Mouse (Mus musculus): ENCODE measurements around the gene Tma7.
A peak's percentile ranks its signal among the peaks of the same experiment; 100 is the strongest.

The Tma7 gene

DNA sequence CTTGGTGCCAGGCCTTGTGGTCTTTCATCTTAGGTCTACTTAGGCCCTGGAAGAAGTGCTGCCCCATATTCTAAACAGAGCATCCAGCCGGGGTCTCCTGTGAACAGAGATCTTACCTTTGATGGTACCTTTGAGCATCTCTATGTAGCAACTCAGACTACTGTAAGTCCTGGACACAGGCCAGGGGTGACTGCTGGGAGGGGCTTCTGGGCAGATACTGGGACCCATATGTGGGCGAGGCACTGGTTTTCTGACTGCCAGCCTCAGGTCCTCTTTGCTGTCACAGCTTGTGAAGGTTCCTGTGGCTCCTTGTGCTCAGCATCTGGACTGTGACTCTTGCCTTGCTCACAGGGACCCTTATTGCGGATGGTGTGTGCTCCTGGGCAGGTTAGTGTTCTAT is 20.2 kb upstream of the Tma7 start:
- DNase-seq (ENCODE audit: low spot score), result no peak

DNA sequence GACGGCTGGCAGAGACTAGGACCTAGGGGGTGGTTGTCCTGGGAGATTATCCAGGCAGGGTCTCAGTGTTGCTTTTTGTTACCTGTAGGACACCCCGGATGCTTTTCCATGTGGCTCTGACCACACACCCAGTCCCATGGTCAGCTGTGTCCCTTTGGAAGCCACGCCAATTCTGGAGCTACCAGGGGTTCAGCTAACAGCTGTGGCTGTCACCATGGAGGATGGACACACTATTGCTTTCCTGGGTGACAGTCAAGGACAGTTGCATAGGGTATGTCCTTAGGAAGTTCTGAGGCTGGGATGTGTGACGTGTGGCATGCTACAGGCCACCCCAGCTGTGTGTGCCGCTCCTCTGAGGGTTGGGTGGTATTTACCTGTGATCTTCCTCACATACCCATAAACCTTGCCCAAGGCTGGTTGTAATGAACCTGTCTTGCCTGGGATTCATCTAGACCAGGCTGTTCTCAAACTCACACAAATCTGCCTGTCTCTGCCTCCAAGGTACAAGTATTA is 19.6 kb upstream of the Tma7 start:
- no peak for DNase-seq (ENCODE audit: low spot score)

DNA sequence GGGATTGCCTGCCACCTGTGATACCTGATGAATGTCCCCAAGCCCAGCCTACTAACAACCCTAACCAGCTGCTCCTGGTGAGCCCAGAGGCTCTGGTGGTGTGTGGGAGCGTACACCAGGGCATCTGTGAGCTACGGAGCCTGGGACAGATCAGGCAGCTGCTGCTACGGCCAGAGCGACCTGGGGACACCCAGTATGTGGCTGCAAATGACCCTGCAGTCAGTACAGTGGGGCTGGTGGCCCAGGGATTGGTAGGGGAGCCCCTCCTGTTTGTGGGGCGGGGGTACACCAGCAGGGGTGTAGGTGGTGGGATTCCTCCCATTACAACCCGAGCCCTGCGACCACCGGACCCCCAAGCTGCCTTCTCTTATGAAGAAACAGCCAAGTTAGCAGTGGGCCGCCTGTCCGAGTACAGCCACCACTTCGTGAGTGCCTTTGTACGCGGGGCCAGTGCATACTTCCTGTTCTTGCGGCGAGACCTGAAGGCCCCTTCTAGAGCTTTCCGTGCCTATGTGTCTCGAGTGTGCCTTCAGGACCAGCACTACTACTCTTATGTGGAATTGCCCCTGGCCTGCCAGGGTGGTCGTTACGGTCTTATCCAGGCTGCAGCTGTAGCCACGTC is 18.0 kb upstream of the Tma7 start:
- no peak for DNase-seq (ENCODE audit: low spot score)

DNA sequence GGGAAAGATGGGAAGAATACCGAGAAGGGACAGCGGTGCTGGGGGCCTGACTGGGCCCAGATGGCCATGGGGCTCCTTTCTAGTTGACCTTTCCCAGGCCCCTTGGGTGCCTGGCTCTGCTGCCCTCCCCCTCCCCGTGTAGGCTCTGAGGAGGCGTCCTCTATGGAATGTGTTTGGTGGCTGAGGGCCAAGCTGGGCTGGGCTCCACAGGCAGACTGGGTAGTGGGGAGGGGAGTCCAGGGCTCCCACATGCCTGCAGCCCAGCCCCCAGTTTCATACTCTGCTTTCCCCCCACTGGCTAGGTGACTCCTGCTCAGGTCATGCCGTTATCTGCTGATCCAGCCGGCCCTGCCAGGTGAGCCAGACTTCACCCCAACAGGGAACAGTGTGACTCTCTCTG is 16.6 kb upstream of the Tma7 start:
- no peak for DNase-seq (ENCODE audit: low spot score)

DNA sequence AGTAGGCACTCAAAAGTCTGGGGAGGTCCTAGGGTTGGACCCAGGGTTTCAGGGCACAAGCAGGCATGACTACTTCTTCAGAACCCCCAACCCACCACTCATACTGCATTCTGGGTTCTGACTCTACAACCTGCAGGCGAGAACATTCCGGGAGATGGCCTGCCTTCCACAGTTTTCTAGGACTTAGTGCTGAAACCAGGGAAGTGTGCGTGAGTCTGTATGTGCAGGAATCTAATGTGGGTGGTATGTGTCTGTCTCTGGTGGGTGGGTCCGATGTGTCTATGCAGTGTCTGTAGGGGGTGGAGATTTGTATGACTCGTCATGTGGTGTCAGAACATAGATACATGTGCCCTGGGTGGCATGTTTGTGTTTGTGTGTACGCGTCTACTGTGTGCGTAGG is 16.0 kb upstream of the Tma7 start:
- DNase-seq (ENCODE audit: low spot score), result no peak

DNA sequence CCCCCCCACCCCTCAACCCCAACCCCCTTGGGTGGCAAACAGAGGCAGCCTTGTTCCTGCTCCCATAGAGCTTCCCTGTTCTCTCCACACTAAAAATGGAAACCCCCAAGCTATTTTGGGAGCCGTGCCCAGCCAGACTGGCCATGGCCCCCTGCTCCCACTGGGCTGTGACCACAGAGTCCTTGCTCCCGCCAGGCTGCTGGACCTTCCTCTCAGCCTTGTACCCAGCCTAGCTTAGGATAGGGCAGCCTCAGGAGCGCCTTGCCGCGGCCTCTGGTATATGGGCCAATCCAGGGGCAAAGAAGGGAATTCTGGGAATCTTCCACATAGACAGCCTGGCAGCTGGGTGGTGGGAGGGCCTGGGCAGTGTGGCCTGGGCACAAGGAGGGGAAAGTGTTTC is 15.4 kb upstream of the Tma7 start:
- DNase-seq (ENCODE audit: low spot score), result no peak

DNA sequence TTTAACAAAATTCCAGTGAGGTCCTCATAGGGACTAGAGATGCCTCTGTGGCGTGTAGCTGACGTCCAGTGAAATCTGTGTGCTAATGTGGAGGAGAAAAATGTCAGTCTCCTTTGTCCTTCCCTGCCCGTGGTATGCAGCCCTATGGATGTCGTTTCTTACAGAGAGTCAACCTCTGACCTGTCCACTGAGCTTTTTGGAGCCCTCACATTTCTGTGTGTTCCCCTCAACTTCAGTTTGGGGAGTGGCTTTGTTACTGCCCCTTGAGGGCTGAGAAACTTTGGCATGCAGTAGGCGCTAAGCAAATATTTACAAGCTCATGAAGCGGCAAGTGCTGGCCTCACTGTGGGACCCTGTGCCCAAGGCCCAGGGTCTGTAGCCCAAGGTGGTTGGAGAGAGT is 14.9 kb upstream of the Tma7 start:
- DNase-seq (ENCODE audit: low spot score), result no peak

DNA sequence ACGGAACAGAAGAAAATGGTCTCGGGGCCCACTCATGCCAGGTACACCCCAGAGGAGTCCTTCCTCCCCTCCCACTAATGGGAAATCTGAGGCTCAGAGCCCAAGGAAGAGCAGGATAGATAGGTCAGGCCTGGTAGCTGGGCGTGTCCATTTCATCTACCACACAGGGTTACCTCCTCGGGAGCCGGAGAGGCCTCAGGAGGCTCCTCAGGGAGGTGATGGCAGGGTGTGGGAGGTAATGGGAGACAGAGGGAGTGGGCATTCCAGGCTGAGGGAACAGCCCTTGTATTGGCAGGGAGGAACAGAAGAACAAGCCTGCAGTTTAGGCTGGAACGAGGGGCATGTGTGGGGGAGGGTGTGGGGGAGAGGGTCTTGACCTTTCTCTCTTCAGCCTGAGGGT is 14.5 kb upstream of the Tma7 start:
- no peak for DNase-seq (ENCODE audit: low spot score)

DNA sequence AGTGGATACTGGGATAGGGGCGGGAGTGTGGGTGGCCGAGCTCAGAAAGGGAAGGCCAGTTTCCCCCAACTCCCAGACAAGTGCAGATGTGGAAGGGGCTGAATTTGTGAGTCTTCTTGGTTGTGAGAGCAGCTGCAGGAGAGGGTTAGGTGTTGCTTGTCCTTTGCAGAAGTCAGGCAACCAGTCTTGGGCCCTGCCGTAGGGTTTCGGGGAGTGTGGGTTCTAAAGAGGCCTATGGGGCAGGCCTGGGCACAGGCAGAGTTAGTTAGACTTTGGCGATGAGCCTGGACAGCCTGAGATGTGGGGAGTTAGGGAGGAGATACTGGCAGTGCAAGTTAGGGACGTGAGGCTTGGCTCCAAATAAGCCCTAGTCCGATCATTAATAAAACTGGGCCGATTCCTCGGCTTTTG is 13.9 kb upstream of the Tma7 start:
- DNase-seq (ENCODE audit: low spot score), result no peak

DNA sequence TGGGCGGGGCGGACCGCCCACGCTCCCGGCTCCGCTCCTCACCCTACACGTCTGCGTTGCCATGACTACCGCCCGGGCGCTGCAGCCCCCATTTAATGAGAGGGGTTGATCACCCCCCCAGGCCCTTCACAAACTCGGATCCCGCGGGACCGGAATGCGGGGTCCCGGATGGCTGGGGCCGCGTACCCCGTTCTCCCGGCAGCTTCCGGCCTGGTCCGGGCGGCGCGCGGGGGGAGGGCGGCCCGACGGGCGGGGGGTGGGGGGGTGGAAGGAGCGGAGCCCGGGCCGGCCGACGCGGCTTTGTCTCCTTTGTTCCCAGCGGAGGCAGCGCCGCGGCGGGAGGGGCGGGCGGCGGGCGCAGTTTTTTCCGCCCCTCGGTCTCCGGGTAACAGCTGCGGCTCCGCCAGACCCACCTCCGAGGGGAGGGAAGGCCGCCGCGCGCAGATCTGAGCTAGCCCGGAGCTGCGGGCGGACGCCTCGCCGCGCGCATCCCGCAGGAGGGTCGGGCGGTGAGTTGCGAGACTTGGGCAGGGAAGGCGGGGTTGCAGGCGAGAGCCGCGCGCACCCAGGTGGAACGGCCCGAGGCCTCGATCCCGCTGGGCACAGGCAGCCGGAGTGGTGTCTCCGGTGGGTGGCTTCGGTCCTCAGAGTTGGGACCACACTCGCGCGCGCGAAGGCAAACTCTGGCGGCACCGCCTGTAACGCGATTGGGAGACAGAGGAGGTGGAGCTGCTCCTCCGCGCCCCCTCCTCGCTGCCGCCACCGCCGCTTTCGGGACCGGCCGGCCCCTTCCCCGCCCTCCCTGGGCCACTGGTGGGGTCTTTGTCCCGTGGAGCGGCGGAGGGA is 13.0 kb upstream of the Tma7 start, which contains the start of gene Plxnb1:
Plxnb1 (plus strand) TSS at position 253 of the 846 bp plus-strand sequence.
- peak; percentile 72 for DNase-seq (ENCODE audit: low spot score)

DNA sequence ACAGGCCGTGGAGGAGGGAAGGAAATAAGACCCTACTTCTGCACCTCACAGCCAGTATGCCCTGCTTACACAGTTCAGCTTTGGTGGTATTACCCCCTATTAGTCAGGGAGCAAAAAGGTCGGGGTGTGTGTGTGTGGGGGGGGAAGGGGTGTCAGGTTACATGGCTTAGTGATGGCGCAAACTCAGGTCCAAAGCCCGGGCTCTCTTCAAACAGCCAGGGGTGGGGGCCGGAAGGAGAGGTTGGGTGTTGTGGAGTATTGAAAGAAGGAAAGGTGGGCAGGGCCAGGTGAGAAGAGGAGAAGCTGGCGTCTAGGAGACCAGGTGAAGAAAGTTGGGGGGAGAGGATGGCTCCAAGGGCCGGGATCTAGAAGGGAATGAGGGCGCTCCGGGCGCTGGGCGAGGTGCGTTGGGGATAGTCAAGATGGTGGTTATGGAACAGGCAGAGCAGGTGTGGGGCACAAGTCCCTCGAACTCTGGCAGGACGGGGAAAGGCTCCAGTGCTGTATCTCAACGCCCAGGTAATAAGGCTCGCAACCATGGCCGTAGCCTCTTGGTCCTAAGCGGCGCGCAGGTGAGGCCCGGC is 12.3 kb upstream of the Tma7 start:
- peak; percentile 50 for DNase-seq (ENCODE audit: low spot score)

DNA sequence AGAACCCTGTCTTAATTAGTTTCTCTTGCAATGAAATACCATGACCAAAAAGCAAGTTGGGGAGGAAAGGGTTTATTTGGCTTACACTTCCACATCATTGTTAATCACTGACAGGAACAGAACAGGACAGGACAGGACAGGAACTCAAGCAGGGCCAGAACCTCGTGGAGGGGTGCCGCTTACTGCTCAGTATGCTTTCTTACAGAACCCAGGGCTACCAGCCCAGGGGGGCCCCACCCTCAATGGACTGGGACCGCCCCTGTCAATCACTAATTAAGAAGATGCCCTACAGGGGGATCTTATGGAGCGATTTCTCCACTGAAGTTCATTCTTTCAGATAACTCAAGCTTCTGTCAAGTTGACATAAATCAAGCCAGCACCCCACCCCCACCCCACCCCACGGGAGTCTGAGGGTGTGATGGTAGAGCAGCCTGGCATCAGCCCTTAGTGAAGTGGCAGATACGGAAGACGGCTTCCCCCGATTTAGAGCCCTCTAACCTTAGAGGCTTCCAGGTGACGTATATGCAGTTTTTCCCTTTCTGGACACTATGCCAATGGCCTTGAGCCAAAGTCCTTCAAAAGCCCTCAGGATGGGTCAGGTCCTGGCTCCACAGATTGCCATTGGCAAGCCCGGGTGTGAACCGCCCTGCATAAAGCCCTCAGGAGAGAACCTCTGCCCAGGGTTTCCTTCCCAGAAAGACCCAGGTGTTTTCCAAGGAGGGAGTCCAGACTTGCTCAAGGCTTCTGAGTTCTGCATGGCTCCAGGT is 11.6 kb upstream of the Tma7 start:
- DNase-seq (ENCODE audit: low spot score), result no peak

DNA sequence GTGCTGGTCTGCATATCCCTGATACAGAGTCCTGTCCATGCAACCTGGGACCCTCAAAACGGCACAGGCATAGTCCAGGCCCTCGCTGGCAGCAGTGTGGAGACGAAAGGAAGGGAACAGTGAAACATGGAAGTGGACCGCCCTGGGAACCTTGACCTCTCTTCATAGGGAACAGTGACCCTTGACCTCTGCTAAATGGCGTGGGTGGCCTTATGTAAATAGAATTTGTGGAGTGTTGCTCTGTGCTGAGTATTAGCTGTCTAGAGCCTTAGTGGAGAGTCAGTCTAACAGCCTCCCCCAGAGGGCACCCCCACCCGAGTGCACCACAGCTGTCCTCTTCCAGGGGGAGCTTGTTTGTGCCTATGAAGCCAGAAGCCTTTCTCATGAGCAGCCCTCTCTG is 10.4 kb upstream of the Tma7 start:
- no peak for DNase-seq (ENCODE audit: low spot score)

DNA sequence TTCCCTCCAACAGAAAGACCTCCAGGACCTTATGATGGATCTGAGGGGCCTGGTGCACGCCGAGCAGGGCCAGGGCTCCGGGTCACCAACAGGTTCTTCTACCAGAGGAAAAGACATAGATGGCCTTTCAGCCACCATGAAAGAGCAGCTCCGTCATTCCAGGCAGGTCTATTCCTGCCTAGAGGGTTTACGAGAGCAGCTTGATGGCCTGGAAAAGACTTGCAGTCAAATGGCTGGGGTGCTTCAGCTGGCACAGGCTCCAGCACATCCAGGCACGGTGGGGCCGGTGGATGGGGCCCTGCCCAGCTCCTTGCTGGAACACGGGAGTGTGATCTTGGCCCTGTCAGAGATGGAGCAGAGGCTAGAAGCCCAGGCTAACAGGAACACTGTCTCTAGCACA is 9.4 kb upstream of the Tma7 start:
- DNase-seq (ENCODE audit: low spot score), result no peak

DNA sequence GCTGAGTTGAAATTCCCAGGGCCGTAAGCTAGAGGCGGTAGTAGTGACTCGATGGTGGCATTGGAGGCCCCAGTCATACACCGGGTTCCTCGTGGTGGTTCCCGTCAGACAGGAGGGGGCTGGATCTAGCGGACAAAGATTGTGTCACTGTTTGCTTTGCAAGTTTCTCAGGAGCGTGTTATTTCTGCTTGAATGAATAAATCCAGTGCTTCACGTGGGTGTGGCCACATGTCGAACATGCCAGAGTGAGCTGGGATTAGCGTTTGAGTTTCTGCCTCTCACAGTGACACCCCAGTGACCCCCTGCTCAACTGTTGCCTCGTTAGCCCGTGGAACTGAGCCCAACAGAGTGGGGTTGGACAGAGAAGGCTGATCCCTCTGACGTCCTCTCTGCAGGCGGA is 8.1 kb upstream of the Tma7 start:
- no peak for DNase-seq (ENCODE audit: low spot score)

DNA sequence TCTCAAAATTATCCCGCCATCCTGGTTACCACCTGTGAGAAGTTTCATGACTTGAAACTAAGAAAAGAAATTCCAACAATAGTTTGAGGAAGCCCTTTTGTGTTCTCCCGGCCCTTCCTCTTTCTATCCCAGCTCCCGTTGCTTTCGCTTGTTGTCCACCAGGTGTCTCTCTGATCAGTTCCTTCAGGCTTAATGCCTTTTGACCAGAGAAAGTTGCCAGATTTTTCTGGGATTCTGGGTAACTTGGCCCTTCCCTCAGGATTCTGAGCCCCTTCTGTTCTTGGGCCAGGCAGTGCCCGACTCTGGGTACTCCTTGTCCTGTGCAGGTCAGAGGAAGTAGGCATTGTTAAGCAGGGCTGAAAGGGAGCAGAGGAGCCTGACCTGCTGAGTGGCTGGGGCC is 5.6 kb upstream of the Tma7 start:
- DNase-seq (ENCODE audit: low spot score), result no peak

DNA sequence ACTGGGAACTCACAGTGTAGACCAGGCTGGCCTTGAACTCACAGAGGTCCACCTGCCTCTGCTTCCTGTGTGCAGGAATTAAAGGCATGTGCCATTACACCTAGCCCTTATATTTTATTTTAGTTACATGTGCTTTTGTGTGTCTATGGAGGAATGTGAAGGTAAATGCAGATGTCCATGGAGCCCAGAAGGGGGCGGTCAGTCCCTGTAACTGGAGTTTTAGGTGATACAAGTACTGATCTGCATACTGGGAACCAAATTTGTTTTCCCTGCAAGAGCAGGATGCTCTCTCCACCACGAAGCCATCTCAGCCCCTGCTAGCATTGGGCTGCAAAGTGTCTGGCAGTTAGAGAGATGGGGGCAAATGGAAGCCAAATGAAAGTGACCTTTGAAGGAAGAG is 2.5 kb upstream of the Tma7 start:
- no peak for DNase-seq (ENCODE audit: low spot score)

DNA sequence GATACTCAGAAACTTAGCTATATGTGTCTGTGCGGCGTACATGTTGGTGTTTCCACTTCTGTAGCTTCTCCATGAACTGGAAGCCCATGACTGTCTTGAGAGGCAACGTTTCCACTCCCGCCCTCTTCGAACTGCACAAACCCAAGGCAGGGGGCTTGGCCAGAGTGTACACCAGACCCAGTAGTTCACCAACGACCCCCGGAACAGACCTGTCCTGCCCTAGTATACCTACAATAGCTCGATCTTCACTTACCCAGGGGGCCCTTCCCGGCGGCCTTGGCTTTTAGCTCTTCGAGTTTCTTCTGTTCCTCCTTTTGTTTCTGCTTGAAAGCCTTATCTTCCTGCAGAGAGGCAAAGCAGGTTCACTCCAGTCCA is 651 bp downstream of the Tma7 start:
- no peak for DNase-seq (ENCODE audit: low spot score)

DNA sequence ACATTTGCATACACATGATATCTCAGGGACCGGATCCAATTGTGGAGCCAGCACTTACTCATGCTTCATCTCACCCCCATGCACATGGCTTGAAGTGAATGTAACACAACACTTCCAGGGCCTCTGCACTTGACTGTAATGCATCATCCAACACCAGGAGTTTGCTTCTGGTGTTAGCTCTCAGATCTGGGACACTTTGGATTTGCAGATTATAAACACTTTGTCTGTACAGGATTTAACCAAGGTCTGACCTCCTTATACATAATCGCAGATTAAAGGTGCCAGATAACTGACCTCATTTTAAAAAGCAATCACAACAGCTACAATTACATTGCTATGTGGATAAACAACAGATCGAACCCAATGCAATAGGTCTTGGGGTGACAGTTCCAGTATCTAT is 1.9 kb downstream of the Tma7 start:
- DNase-seq (ENCODE audit: low spot score), result no peak

DNA sequence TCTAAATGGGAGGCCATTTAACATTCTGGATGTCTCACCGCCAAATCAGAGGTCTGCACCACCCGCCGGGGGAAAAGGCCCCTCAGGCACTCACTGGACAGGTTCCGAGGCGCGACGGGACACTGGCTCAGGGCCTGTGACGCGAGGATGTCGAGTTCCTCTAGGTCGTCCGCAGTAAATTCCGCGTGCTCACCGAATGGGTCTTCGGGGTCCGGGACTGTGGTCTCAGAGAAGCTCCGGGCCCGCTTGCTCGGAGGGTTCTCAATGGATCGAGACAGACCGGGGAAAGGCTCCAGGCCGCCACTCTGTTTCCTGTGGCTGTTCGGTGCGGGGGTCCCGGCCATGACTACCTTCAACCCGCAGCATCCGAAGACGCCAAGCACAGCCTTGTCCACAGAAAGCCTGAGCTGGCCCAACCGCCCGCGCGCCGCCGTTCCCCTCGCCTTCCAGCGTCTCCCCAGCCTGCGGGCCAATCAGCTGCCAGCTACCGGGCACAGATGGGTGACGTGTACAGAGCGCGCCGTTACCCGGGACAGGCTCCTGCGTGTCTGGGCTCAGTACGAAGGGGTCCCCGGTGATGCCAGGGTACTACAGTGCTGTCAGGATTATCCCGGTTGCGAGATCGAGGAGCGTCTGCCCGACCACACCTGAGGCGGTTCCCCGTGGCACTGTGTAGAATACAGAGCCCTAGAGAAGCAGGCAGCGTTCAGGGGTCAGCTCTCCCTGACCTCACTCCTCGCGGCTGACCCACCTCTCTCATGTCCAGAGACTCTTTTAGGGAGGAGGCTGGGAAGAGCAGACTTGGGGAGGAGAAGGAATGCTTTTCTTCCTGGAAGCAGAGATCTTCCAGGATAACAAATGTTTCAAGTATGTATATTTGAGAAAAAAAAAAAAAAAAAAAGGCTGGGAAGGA is 8.5 kb downstream of the Tma7 start, which contains the start of gene Atrip:
Atrip (minus strand) TSS at position 464 of the 913 bp plus-strand sequence.
- peak; percentile 89 for DNase-seq (ENCODE audit: low spot score)

DNA sequence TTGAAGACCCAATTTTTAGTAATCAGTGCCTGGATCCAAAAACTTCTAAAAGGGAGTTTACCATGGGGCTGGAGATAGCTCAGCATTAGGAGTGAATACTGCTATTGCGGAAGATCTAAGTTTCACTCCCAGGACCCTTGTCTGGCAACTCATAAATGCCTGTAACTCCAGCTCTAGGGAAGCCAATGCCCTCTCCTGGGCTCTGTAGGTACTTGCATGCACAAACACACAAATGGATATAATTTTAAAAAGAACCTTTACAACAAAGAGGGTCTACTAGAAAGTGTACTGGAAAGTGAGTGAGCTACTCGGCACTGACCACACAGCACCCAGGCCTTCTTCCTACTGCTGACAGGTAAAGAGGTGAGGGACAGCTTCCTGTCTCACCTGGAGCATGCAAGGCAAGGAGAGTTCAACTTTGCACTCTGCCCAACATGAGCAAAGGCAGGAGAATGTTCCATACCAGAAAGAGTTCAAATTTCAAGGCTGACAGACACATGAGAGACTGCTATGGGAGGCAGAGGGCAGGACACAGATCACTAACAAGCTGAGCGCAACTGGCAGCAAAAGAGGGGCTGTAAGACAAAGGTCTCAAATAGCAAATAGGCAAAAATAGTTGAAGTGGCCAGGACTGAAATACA is 14.2 kb downstream of the Tma7 start:
- DNase-seq (ENCODE audit: low spot score), result no peak

All from ovary, postnatal 10 days (tissue).